Mouse (Mus musculus) testis, adult 2 months (tissue): ENCODE measurements at regions not wholly inside any gene's neighbourhood (a gene's known extent, or its start where the extent isn't known, plus 50 kb on each side); places are given as distances from the start of the nearest gene placed in this dataset.

Experiments
- CTCF ChIP-seq: fragments of 200-500 bp; IDR thresholded peaks from 2 replicates; pipeline ENCODE4 v1.5.1; 2012; ENCODE audit warnings: low read depth, mild to moderate bottlenecking, inconsistent platforms, low read length, moderate library complexity; ENCODE audit not compliant: control insufficient read depth, insufficient read depth, insufficient replicate concordance
- POLR2A ChIP-seq: fragments of 200-500 bp; IDR thresholded peaks from 2 replicates; pipeline ENCODE4 v1.6.1; 2012; ENCODE audit warnings: low read depth, mild to moderate bottlenecking, inconsistent platforms, low read length, moderate library complexity; ENCODE audit not compliant: control insufficient read depth

GRCm38 (mm10) chr6:117275915-117276314, 107.6 kb downstream of the Cxcl12 start:
- no peak for TF ChIP-seq CTCF
- no peak for TF ChIP-seq POLR2A
